Mouse (Mus musculus) CD4-positive helper T cell, adult 2 months (primary cell): Measurements from ENCODE around the gene Gm10491.
"Not testable (repeated sequence)": the region's sequence is repeated elsewhere in the genome, so short reads cannot be mapped to it uniquely, and the experiment has no call there.

Experiments
- DNase-seq: peaks from one replicate; pipeline ENCODE4 v3.0.0-alpha.2; 2012; ENCODE audit warnings: low read depth, missing footprints, low spot score

Gene Gm10491

GRCm38 (mm10) chrX:7907735-7908134, at the start of gene Gm10491:
Gm10491 (minus strand) TSS chrX:7907835.
- no peak for DNase-seq

DNA sequence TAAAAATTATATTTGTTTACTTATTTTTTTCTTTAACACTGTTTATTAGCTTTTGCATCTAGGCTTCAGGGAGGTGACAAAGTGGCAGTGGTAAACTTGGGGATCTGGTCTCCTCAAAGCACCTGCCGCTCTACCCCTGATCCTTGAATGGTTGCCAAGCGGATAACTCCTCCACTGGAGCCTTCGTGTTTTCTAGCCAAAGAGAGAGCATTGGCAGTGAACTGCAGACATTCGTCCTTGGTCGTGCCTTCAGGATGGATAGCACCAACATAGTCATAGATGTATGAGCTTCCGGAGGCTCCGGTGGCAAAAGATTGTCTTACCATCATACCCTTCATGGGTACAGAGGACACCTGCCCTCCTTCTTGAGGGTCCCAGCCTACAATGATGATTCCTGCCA, 42.5 kb upstream of the Gm10491 start:
- no peak for DNase-seq

- DNase-seq: peak; percentile 94
Observed at GRCm38 (mm10) chrX:7947900-7948492, 40.4 kb upstream of the Gm10491 start.

DNA sequence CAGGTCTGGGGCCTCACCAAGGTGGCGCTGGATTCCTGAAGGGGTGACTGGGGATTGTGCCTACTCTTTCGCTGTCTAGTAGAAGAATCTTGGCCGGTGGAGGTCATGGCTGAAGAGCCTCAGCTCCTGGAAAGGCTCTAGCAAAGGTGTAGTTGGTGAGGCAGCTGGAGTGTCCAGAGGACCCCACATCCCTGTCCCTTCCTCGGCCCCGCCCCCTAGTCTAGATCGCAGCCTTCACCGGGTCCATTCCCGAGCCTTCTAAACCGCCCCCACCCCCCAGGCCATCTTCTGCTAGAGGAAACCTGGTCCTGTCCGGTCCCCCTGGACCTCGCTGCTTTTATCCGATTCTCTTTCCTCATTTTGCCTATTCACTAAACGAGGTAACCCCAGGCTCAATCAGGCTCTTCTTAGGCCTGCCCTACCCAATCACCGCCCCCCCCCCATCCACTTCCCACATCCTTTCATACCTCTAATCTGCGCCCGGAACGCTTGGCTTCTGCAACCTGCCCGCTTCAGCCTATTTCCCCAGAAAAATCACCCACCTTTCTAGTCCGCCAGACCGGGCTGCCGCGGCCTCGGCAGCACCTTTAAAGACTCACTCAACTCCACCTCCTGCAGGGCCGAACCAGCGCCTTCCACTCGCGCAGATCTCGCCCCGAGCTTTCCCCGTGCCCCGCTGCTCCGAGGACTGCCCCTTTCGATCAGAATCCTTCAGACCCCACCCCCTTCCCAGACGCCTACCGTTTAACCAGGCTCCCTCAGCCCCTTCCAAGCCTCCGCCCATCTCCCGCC, 39.7 kb upstream of the Gm10491 start, which contains the start of gene Hdac6:
Hdac6 (minus strand) TSS at position 782 of the 792 bp plus-strand sequence.
- DNase-seq: no peak

DNA sequence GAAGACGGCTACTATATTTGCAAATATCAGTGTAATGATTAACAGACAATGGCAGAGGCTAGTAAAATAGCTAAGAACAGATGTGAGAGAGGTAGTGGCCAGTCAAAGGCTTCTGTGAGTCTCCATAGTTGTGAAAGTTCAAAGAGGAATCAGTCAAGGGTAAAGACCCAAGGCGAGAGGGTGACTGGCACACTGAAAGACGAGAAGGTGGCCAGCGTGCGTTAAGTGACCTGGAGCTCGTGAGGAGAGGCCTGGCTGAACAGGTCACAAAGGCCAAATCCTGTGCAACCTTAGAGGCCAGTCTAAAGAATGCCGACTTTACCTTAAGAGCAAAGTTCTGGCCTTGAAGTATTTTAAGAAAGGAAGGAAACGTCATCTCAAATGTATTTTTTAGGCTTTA, 38.0 kb upstream of the Gm10491 start:
- no peak for DNase-seq

DNA sequence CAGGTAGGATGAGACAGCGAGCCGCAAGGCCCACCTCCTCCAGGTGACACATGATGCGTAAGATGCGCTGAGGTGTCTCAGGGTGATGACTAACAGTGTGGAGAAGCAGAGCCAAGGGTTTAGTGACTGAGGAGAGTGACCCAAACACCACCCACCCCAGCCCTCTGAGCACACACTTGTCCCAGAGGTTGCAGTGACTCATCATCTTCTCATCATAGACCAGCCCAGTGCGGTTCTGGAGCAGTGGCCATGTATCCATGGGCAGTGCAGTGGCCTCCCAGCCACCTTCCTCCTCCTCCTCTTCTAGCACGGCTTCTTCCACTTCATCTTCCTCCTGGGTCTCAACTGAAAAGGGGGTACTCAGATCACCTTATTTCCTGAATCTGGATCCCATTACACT, 30.0 kb upstream of the Gm10491 start:
- no peak for DNase-seq

DNA sequence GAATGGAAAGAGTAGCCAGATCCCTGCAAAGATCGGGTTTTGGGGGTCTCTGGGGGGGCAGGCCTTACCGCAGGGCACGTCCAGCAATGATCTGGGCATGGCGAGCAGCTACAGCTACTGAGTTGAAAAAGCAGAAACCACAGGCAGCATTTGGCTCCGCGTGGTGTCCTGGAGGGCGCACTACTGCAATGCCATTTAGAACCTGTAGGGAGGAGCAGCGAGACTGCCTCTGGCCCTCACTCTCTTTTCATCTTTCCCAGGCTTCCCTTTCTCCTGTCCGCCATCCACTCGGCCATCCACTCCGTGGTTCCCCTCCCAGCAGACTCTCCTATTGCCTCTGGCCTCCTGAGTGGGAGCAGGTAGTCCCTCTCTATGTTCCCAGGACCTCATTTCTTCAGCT, 29.2 kb upstream of the Gm10491 start:
- no peak for DNase-seq

- DNase-seq: no peak
Observed at GRCm38 (mm10) chrX:7928270-7928790, 20.7 kb upstream of the Gm10491 start, which contains the start of gene Eras. Eras (minus strand) TSS chrX:7928607.

- DNase-seq: no peak
Observed at GRCm38 (mm10) chrX:7927116-7927515, 19.5 kb upstream of the Gm10491 start.

GRCm38 (mm10) chrX:7926266-7926665, 18.6 kb upstream of the Gm10491 start:
- DNase-seq: no peak

- DNase-seq: no peak
Observed at GRCm38 (mm10) chrX:7922032-7922431, 14.4 kb upstream of the Gm10491 start.

GRCm38 (mm10) chrX:7919601-7920383, 12.2 kb upstream of the Gm10491 start, which contains the start of gene Pcsk1n:
Pcsk1n (plus strand) TSS chrX:7919822.
- DNase-seq: no peak

- not testable (repeated sequence) for DNase-seq
Observed at GRCm38 (mm10) chrX:7917960-7918359, 10.3 kb upstream of the Gm10491 start.

- DNase-seq: peak; percentile 8
Observed at GRCm38 (mm10) chrX:7915669-7916068, 8.0 kb upstream of the Gm10491 start.

DNA sequence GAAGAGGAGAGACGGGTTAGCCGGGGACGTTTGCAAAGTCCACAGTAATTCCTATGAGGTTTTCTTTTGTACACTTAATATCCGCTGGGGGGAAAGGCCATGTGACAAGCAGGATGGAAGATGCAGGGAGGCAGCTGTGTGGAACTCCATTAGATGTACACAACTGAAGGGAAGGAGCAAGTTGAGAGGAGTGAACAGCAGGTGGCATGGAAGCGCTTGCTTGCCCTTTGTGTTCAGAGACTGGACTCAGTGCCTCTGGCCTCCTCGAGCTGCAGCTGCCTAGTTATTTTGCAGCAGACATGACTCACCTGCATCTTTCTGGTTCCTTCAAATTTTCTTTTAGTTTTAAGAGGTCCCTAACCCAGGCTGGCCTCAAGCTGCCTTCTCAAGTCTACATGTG, 2.8 kb upstream of the Gm10491 start:
- no peak for DNase-seq

- not testable (repeated sequence) for DNase-seq
Observed at GRCm38 (mm10) chrX:7909242-7909641, 1.6 kb upstream of the Gm10491 start, which contains the start of gene Gm10490. Gm10490 (plus strand) TSS chrX:7909542.

DNA sequence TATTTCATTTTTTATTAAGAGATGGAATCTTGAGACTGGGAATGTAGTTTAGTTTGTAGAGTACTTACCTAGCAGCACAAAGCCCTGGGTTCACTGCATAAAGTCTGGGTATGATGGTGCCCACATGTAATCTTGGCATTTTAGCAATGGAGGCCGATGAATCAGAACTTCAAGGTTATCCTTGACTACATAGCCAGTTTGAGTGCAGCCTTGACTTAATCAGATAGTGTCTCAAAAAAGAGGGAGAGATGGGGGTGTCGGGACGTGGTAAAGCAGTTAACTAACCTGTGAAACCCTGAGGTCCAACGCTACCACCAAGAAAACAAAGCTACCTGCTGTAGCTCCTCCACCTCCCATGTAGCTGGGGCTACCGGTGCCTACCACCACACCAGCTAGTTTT, 3.2 kb downstream of the Gm10491 start:
- no peak for DNase-seq

DNA sequence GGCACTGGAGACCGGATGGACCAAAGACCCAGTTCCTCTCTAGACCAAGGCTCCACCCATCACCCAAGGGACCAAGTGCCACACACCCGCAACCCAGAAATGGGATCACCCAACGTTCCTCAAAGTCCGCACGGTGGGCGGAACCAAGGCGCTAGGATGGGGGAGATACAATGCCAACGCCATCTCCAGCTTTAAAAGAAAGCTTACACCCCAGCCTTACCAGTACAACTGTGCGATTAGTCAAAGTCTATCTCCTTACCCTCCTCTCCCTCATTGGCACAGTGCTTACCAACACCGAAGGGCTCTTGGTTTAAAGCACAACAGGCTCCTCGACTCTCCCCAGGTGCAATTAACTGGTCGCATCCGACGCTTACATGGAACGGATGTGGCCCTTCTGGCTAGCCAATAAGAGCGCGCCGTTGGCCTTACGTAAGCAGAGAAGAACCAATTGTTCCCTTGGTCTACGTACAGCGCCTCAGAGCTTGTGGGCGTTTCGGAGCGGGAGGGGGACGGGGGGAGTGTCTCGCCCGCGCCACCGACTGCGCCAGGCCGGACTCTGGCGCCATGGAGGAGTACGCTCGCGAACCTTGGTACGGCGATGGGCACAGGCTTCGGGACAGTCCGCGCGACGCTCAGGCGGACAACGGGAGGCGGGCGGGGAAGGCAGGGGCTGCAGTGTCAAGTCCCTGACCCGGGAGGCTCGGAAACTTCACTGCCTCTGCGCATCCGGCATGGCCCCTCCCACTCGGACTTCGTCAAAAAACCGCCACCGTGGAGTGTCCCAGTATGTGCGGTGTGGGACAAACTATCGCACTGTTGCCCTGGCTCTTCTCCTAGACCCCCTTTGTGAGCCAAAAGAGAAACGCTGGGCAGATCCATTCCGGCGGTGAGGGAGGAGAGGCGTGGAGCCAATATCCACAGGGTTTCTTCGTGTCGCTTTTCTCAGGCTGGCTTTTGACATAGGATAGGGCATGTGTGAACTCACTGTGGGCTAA, 8.5 kb downstream of the Gm10491 start, which contains the start of the genes Pqbp1 and Timm17b:
Pqbp1 (minus strand) TSS at position 390 of the 995 bp plus-strand sequence.
Timm17b (plus strand) TSS at position 478 of the 995 bp plus-strand sequence.
- peak; percentile 94 for DNase-seq

- DNase-seq: no peak
Observed at GRCm38 (mm10) chrX:7898211-7898610, 9.4 kb downstream of the Gm10491 start.

- peak; percentile 81 for DNase-seq
Observed at GRCm38 (mm10) chrX:7883841-7884567, 23.6 kb downstream of the Gm10491 start, which contains the start of gene Slc35a2. Slc35a2 (plus strand) TSS chrX:7884028.
